Comparison of ENCODE assay signal across 8 mouse cellular contexts in genomic region chr10:53812597-53813243, GRCm38 (mm10).
DNase-seq lines count a peak whose midpoint lies in the region.

No protein-coding gene starts in this region.

- DNase-seq in heart, adult 8-10 months (ENCODE audit: low spot score), result peak; percentile 60
- DNase-seq in heart, postnatal 4 days, result no peak
- peak; percentile 57 for DNase-seq in CD4-positive, CD25-positive, alpha-beta regulatory T cell, adult 2 months (ENCODE audit: low read depth, low spot score)
- peak; percentile 37 for DNase-seq in brain, embryonic 18.5 days (ENCODE audit: low read depth, low spot score)
- DNase-seq in lung, postnatal 36 days, result peak; percentile 30
- no peak for DNase-seq in layer of hippocampus, postnatal 10 days (ENCODE audit: low spot score in 2 of 2)
- DNase-seq in adrenal gland, postnatal 14 days, result no peak
- DNase-seq in cerebellum, postnatal 4 days (ENCODE audit: low spot score in 2 of 2), result no peak

Comparison
In these comparisons a context has a peak if more than half of its experiments do, and no peak if none do; other contexts are left out.
1. DNase-seq: peak in heart, adult 8-10 months (single experiment), CD4-positive, CD25-positive, alpha-beta regulatory T cell, adult 2 months (single experiment), brain, embryonic 18.5 days (single experiment) and lung, postnatal 36 days (single experiment); none in heart, postnatal 4 days (single experiment), layer of hippocampus, postnatal 10 days (0 of 2), adrenal gland, postnatal 14 days (single experiment) and cerebellum, postnatal 4 days (0 of 2).